Mouse (Mus musculus) lung, embryonic 15.5 days (tissue): ENCODE data around the gene Col5a1. TPM values are rescaled to one million over a fixed set of nuclear protein-coding genes. Genes with fewer than 3 reads are reported as not detected.
A peak's percentile ranks its signal among the peaks of the same experiment; 100 is the strongest.

Experiments used
- ATAC-seq: fragments of 200-750 bp; cut with Nextera tagmentation; 2 replicates; pipeline ENCODE4 v1.8.0; 2017; ENCODE audit warnings: moderate number of reproducible peaks, borderline replicate concordance; ENCODE audit not compliant: low FRiP score, low TSS enrichment; ENCODE audit errors: extremely low read depth
- H3K27ac ChIP-seq: fragments of 300-500 bp; sonication (generic); 2 replicates; pipeline ENCODE4 v1.5.1; 2015; ENCODE audit warnings: moderate library complexity, mild to moderate bottlenecking, inconsistent platforms
- H3K27me3 ChIP-seq: fragments of 300-500 bp; sonication (generic); 2 replicates; pipeline ENCODE4 v1.6.1; 2015; ENCODE audit warnings: inconsistent platforms
- H3K36me3 ChIP-seq: fragments of 300-500 bp; sonication (generic); 2 replicates; pipeline ENCODE4 v1.6.1; 2015; ENCODE audit warnings: inconsistent platforms
- H3K4me1 ChIP-seq: fragments of 300-500 bp; sonication (generic); 2 replicates; pipeline ENCODE4 v1.6.1; 2015; ENCODE audit warnings: inconsistent platforms
- H3K4me2 ChIP-seq: fragments of 300-500 bp; sonication (generic); 2 replicates; pipeline ENCODE4 v1.6.1; 2015; ENCODE audit warnings: inconsistent platforms, mild to moderate bottlenecking, moderate library complexity
- H3K4me3 ChIP-seq: fragments of 300-500 bp; sonication (generic); 2 replicates; pipeline ENCODE4 v1.5.1; 2015; ENCODE audit warnings: mild to moderate bottlenecking, inconsistent platforms
- H3K9ac ChIP-seq: fragments of 300-500 bp; sonication (generic); 2 replicates; pipeline ENCODE4 v1.6.1; 2015; ENCODE audit warnings: inconsistent platforms
- H3K9me3 ChIP-seq: fragments of 300-500 bp; sonication (generic); 2 replicates; pipeline ENCODE4 v1.6.1; 2016; ENCODE audit warnings: inconsistent platforms
- WGBS: fragments of 180-500 bp; shearing (Covaris S2); methylation state at CpG from one replicate; pipeline ENCODE4 v1.1.7; 2015; 5-methylcytosine and 5-hydroxymethylcytosine counted together
- polyA plus RNA-seq: library from polyadenylated mRNA; unstranded; fragments of >200 nt; fragmentation: Nextera tagmentation; extraction: Ambion mirVana; gene quantifications from 2 replicates; pipeline ENCODE4 v1.2.1, GENCODE M21; 2015

Gene Col5a1
- polyA plus RNA-seq, 1 experiment from 2014 or later: 78.9 TPM

DNA sequence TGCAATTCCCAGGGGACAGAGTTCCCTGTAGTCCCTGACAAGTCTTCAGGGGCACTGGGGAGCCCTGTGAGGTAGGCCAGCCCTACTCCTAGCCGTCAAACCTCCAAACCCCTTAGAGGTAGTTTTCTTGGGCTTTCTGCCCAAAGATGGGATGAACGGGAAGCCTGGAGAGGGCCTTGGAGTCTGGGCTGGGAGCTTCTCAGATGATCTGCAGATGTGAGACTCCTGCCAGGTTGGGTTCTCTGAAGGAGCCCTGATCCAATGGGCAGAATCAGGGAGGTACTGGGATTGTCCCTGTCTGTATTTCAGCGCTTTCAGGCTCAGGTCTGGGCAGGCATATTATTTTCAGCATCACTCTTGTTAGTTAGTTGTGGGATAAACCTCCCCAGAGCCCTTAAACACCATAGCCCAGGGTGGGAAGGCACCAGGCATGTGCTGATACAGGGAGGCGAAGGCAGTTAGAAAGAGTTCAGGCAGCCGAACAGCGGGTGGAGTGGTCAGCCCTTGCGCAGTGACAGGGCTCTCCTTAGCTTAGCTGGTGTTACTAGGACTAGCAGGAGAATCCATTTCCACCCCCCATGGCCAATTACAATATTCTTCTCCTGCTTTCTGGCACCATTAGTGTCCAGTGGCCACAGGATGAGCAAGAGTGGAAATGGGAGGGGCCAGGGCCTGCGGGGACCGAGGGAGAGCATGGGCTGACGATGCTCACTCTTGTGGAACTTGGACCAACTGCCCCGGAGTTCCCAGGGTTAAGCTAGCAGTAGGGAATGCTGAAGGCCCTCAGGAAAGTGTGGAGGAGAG lies 1.4 kb downstream of the Col5a1 start:
- H3K9me3 ChIP-seq: no peaks in the 10 kb centered on the region
- H3K36me3 ChIP-seq: no peaks in the 10 kb centered on the region
- peak overlapping the region; percentile 93 for H3K27ac ChIP-seq
- no peaks in the 10 kb centered on the region for H3K27me3 ChIP-seq
- 23% methylated on average over 11 of the region's 11 CpGs for WGBS
- peak overlapping the region; percentile 82 for H3K4me3 ChIP-seq
- H3K4me1 ChIP-seq: peaks cover 60% of the 10 kb centered on the region
- peak overlapping the region; percentile 89 for H3K9ac ChIP-seq
- ATAC-seq: no peak
- peak overlapping the region; percentile 93 for H3K4me2 ChIP-seq

DNA sequence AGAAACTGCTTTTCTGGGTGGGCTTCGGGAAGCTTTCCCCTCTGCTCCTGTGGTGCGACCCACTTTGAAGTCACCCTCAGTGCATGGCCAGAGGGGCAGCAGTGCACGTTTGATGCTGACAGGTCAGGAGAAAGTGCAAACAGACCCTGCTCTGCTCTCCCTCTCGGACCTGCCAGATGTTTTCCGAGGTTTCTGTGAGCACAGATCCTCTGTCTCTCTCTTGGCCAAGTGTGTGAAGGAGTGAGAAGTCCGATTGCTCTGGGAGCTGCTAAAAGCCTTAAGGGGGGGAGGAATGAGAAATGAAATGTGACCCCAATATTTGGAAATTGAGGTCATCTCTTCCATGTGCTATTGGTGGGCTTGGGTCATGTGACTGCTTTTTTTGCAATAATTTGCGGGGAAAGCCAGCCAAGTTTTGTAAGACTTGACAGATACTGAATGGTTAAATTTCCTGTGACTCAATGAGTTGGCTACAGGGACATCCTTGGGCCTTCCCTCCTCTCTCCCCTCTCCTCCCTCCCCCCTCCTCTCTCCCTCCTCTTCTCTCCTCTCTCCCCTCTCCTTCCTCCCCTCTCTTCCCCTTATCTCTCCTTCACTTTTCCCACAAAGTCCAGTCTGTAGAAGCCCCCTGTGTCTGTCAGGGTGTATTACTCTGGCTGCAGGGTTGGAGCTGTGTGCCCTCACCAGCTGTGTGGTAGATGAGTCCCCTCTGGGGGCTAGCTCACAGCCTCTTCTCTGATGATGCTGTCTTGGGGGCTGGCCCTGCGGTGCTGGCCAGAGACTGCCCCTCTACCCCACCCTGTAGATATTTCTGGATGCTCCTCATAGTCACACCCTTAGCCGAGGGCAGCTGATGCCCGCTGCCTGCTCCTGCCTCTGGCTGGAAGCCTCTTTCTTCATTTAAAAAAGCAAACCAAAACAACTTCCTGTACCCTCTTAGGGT lies 2.6 kb downstream of the Col5a1 start:
- H3K4me2 ChIP-seq: peak overlapping the region; percentile 93
- H3K36me3 ChIP-seq: no peaks in the 10 kb centered on the region
- peaks cover 60% of the 10 kb centered on the region for H3K4me1 ChIP-seq
- H3K4me3 ChIP-seq: peak overlapping the region; percentile 82
- H3K27ac ChIP-seq: peak overlapping the region; percentile 93
- no peaks in the 10 kb centered on the region for H3K9me3 ChIP-seq
- ATAC-seq: peak; percentile 29; the same call in 1 of the 2 replicates
- H3K27me3 ChIP-seq: no peaks in the 10 kb centered on the region
- 12% methylated on average over 10 of the region's 10 CpGs for WGBS
- H3K9ac ChIP-seq: peak overlapping the region; percentile 89

DNA sequence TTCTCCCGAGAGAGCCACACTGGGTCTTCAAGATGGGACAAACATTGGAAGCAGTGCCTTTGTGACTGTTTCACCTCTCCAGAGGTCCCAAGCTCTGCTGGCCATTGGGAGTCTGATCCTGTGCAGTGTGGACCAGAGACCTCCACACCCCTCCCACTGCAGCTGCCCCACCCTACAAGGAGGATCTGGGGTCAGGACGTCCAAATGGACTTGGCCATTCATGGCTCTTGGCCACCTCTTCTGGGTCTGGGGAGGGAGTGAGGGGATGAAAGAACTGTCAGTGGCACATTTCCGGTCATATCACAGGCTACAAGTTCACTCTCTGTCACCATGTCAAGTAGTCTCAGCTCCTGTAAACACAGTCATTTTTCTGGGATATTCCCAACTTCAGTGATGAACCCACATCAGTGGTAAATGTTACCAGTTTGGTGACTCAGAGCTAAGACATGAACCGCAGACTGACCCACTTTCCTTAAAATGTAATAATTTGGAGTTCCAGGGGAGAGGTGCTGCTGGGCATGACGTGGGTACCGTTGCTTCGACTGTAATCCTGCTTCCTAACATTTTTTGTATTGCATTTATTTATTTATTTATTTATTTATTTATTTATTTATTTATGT lies 5.8 kb downstream of the Col5a1 start:
- Histone ChIP-seq H3K27me3 (no peaks in the 10 kb centered on the region), H3K36me3 (no peaks in the 10 kb centered on the region), H3K9me3 (no peaks in the 10 kb centered on the region), H3K27ac (no peak overlapping the region), H3K4me1 (peaks cover 58% of the 10 kb centered on the region), H3K4me3 (no peak overlapping the region), H3K4me2 (no peak overlapping the region), H3K9ac (no peak overlapping the region)
- no peak for ATAC-seq
- WGBS: 84% methylated on average over 7 of the region's 7 CpGs

DNA sequence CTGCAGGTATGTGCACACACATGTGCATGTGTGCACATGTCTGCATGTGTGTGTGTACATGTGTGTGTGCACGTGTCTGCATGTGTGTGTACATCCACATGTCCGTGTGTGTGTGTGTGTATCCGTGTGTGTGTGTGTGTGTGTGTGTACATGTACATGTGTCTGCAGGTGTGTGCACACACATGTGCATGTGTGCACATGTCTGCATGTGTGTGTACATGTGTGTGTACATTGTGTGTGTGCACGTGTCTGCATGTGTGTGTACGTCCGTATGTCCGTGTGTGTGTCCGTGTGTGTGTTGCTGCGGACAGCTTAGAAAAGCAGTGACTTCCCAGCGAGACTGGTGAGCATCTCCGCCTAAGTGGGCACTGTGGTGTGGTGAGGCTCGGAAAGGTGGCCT lies 6.8 kb downstream of the Col5a1 start:
- H3K4me2 ChIP-seq: no peak overlapping the region
- H3K27ac ChIP-seq: no peak overlapping the region
- ATAC-seq: no peak
- no peak overlapping the region for H3K4me3 ChIP-seq
- WGBS: 92% methylated on average over 12 of the region's 12 CpGs
- H3K9ac ChIP-seq: no peak overlapping the region
- peaks cover 54% of the 10 kb centered on the region for H3K4me1 ChIP-seq
- no peaks in the 10 kb centered on the region for H3K27me3 ChIP-seq
- no peaks in the 10 kb centered on the region for H3K36me3 ChIP-seq
- H3K9me3 ChIP-seq: no peaks in the 10 kb centered on the region

DNA sequence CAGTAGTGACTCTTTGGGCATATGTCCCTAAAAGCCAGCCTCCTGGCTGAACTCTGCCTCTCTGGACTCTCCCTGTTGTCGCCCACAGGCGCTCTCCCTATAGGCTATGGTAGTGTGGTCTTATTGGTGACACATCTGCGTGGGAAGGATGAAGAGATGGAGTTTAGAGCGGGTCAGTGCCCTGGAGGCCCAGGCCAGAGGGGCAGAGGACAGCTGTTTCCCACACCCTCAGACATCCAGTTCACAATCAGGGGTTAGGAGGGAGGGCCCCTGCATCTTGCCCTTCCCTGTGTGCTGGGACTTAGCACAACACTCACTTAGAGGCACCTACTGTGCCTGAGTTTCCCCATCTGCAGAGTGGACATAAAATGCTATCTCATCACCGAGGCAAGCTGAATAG lies 8.8 kb downstream of the Col5a1 start:
- Histone ChIP-seq H3K27ac (no peak overlapping the region), H3K4me1 (peaks cover 39% of the 10 kb centered on the region), H3K4me3 (no peak overlapping the region), H3K9ac (no peak overlapping the region), H3K27me3 (no peaks in the 10 kb centered on the region), H3K9me3 (no peaks in the 10 kb centered on the region), H3K36me3 (no peaks in the 10 kb centered on the region), H3K4me2 (no peak overlapping the region)
- ATAC-seq: no peak
- WGBS: 80% methylated on average over 5 of the region's 5 CpGs

DNA sequence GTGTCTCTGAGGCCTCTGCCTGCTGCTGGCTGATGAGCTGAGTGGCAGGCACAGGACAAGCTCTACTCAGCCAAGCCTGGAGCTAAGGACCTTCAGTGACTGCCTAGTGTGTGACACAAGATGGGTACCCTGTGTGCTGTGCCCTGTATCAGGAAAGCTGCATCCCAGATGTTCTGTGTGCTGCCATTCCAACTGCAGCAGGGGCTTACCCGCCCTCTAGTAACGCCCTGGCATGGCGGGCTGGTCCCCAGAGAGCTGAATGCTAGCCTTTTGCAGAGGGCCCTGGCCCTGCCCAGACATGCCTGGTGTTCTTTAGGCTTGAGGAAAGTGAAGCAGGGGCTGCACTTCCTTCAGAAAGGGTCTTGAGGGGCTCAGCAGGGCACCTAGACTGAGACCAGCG lies 9.4 kb downstream of the Col5a1 start:
- Histone ChIP-seq H3K4me1 (peaks cover 33% of the 10 kb centered on the region), H3K9me3 (no peaks in the 10 kb centered on the region), H3K4me3 (no peak overlapping the region), H3K4me2 (no peak overlapping the region), H3K36me3 (no peaks in the 10 kb centered on the region), H3K27ac (no peak overlapping the region), H3K9ac (no peak overlapping the region), H3K27me3 (no peaks in the 10 kb centered on the region)
- 82% methylated on average over 4 of the region's 4 CpGs for WGBS
- no peak for ATAC-seq

DNA sequence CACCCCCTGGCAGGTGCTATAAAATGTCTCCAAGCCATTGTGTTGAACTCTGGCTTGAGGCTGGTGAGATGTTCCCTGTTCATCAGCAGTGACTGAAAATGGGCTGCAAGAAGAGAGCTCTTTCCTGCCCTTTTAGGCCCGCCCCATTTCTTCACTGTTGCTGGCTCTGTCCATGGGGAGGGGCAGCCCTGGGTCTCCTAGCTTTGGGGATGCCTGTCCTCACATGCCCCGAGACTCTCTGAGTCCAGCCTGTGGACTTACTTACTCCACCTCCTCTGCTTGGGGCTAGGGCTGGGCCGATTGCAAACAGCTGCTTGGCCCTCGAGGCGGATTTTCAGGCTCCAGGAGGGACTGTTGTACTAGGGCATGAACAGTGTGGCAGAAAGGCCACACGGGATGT lies 10.9 kb downstream of the Col5a1 start:
- WGBS: 56% methylated on average over 6 of the region's 6 CpGs
- ATAC-seq: 0 out of 2 replicates have a peak, but pooled peaks have one; percentile 5
- H3K4me1 ChIP-seq: peaks cover 24% of the 10 kb centered on the region; the same call in 1 of the 2 replicates

DNA sequence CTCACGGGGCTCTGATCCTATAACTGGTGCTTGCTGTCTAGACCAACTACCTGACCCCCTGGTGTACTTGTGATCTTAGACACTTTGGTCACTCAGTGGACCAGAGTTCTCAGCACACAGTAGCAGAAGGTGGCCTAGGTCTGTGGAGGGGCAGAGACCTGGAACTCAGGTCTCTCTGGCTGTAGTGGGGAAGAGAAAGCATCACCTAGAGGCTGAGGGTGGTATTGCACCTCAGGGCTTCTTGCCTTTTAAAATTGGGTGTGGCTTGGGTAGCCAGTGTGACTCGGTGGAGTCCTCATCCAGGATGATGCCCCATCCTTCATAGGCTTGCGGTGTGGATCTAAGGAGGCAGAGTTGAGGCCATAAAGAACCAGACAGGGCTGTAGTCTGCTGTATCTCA lies 13.7 kb downstream of the Col5a1 start:
- H3K27me3 ChIP-seq: no peaks in the 10 kb centered on the region
- H3K9me3 ChIP-seq: no peaks in the 10 kb centered on the region
- 63% methylated on average over 3 of the region's 3 CpGs for WGBS
- ATAC-seq: no peak
- no peaks in the 10 kb centered on the region for H3K36me3 ChIP-seq
- H3K27ac ChIP-seq: no peak overlapping the region
- peaks cover 15% of the 10 kb centered on the region; the same call in 1 of the 2 replicates for H3K4me1 ChIP-seq
- H3K4me3 ChIP-seq: no peak overlapping the region
- no peak overlapping the region for H3K9ac ChIP-seq
- no peak overlapping the region for H3K4me2 ChIP-seq

More for the DNA sequence above, 10.9 kb downstream of the Col5a1 start:
- Histone ChIP-seq H3K4me2 (no peak overlapping the region), H3K27me3 (no peaks in the 10 kb centered on the region), H3K27ac (no peak overlapping the region), H3K4me3 (no peak overlapping the region), H3K36me3 (no peaks in the 10 kb centered on the region), H3K9ac (no peak overlapping the region), H3K9me3 (no peaks in the 10 kb centered on the region)

DNA sequence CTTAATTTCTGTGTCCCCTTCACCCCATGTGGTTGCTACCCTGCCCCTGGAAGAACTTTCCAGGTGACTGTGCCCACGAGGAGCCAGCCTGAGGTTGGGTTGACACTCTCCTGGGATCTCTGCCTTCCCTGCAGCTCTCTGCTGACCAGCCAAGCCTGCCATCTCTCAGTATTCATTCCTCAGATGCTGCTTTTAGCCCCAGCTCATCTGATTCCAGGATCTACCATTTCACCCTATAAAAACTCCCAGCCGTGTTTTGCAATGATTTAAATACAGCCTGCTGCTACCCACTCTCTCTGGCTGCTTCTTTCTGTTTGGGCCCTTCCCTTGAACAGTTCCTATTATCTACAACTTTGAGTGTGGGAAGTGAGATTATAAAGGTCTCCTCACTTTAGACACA lies 14.9 kb downstream of the Col5a1 start:
- H3K4me2 ChIP-seq: no peak overlapping the region
- ATAC-seq: no peak
- H3K4me3 ChIP-seq: no peak overlapping the region
- no peaks in the 10 kb centered on the region for H3K9me3 ChIP-seq
- H3K27me3 ChIP-seq: no peaks in the 10 kb centered on the region
- H3K36me3 ChIP-seq: no peaks in the 10 kb centered on the region
- H3K4me1 ChIP-seq: peaks cover 15% of the 10 kb centered on the region; the same call in 1 of the 2 replicates
- no peak overlapping the region for H3K27ac ChIP-seq
- no peak overlapping the region for H3K9ac ChIP-seq
- 57% methylated on average over 2 of the region's 2 CpGs for WGBS

DNA sequence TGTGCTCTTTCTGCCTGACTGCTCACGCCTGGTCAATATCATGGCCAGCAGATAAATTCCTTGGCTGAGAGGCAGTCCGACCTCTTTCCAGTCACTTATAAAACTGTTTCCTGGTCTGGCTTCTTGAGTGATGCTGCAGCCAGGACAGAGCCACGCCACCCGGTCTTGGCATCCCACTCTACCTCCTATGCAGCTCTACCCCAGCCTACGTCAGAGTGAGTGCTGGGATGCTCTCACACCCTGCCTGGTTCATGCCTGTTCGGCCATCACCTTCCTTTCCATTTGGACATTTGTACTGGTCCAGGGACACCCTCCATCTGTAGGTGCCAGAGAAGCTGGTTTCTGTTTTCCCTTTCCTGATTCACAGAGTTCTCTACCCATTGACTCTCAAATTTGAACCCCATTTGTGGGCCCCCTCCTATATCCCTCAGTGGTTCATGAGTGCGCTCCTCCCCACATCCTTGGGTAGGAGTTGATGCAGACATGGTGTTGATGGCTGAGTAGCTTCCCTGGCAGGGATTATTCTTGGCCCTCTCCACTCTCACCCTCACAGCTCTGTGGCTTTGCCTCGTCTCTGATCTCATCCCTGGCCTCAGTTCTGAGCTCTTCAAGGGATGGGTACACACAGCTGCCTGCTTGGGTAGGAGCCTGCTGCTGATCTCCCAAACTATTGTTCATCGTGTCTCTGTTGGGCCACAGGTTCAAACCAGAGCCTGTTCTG lies 15.5 kb downstream of the Col5a1 start:
- Histone ChIP-seq H3K27me3 (no peaks in the 10 kb centered on the region), H3K4me3 (no peak overlapping the region), H3K36me3 (no peaks in the 10 kb centered on the region), H3K4me2 (no peak overlapping the region), H3K9ac (no peak overlapping the region), H3K9me3 (no peaks in the 10 kb centered on the region), H3K27ac (no peak overlapping the region), H3K4me1 (peaks cover 15% of the 10 kb centered on the region; the same call in 1 of the 2 replicates)
- ATAC-seq: no peak
- 64% methylated on average over 9 of the region's 9 CpGs for WGBS

DNA sequence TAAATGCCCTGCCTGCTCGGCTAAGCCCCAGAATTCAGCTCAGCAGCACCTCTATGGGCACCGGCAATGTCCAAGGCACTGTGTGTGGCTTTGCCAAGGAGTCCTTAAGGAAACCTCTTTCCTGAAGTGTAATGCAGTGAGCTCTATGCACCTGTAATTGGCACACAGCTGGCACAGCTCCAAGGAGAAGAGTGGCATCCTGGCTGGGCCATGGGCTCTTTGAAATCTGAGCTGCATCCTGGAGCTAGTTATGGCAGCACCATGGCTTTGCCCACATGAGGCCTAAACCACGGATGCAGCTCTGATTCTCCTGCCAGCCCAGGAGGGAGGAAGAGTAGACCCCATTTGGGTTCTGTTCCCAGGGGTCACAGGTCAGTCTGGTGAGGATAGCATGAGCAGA lies 16.1 kb downstream of the Col5a1 start:
- 68% methylated on average over 3 of the region's 3 CpGs for WGBS
- 0 out of 2 replicates have a peak, but pooled peaks have one; percentile 27 for ATAC-seq
- H3K36me3 ChIP-seq: no peaks in the 10 kb centered on the region

More for the DNA sequence above, 16.1 kb downstream of the Col5a1 start:
- no peaks in the 10 kb centered on the region for H3K27me3 ChIP-seq
- no peak overlapping the region for H3K9ac ChIP-seq
- H3K4me3 ChIP-seq: no peak overlapping the region
- no peak overlapping the region for H3K4me2 ChIP-seq
- no peaks in the 10 kb centered on the region for H3K9me3 ChIP-seq
- no peak overlapping the region for H3K27ac ChIP-seq
- peaks cover 13% of the 10 kb centered on the region; the same call in 1 of the 2 replicates for H3K4me1 ChIP-seq
